Mouse (Mus musculus): ENCODE measurements at regions not wholly inside any gene's neighbourhood (a gene's known extent, or its start where the extent isn't known, plus 50 kb on each side); places are given as distances from the start of the nearest gene placed in this dataset.

GRCm38 (mm10) chr3:29890764-29891163 lies 657.0 kb downstream of the Mecom start:
- DNase-seq (ENCODE audit: low spot score in 2 of 2) = no peak

- DNase-seq (ENCODE audit: low spot score in 2 of 2) = no peak
These were observed 657.5 kb downstream of the Mecom start for GRCm38 (mm10) chr3:29890286-29890685.

- DNase-seq (ENCODE audit: low spot score in 2 of 2) = no peak
These were observed 658.2 kb downstream of the Mecom start for GRCm38 (mm10) chr3:29889638-29890037.

GRCm38 (mm10) chr3:29879966-29880365 lies 667.8 kb downstream of the Mecom start:
- DNase-seq (ENCODE audit: low spot score in 2 of 2) = no peak

GRCm38 (mm10) chr3:29875768-29876167 lies 672.0 kb downstream of the Mecom start:
- no peak for DNase-seq (ENCODE audit: low spot score in 2 of 2)

GRCm38 (mm10) chr3:29862437-29862836 lies 685.4 kb downstream of the Mecom start:
- no peak for DNase-seq (ENCODE audit: low spot score in 2 of 2)

- no peak for DNase-seq (ENCODE audit: low spot score in 2 of 2)
These were observed 695.3 kb downstream of the Mecom start for GRCm38 (mm10) chr3:29852465-29852864.

GRCm38 (mm10) chr3:29835432-29835831 lies 712.4 kb downstream of the Mecom start:
- no peak for DNase-seq (ENCODE audit: low spot score in 2 of 2)

- no peak for DNase-seq (ENCODE audit: low spot score in 2 of 2)
These were observed 712.9 kb downstream of the Mecom start for GRCm38 (mm10) chr3:29834884-29835283.

GRCm38 (mm10) chr3:29831346-29831745 lies 716.5 kb downstream of the Mecom start:
- DNase-seq (ENCODE audit: low spot score in 2 of 2) = no peak

- DNase-seq (ENCODE audit: low spot score in 2 of 2) = no peak
These were observed 725.0 kb downstream of the Mecom start for GRCm38 (mm10) chr3:29822622-29823370.

GRCm38 (mm10) chr3:29816964-29817363 lies 730.8 kb downstream of the Mecom start:
- no peak for DNase-seq (ENCODE audit: low spot score in 2 of 2)

- no peak for DNase-seq (ENCODE audit: low spot score in 2 of 2)
These were observed 731.5 kb downstream of the Egfem1 start for GRCm38 (mm10) chr3:29813276-29813675.

- DNase-seq (ENCODE audit: low spot score in 2 of 2) = peak in 1 of 2 experiments; percentile 7
These were observed 730.8 kb downstream of the Egfem1 start for GRCm38 (mm10) chr3:29812480-29813240.

- DNase-seq (ENCODE audit: low spot score in 2 of 2) = no peak
These were observed 724.2 kb downstream of the Egfem1 start for GRCm38 (mm10) chr3:29806046-29806445.

GRCm38 (mm10) chr3:29803456-29803855 lies 721.6 kb downstream of the Egfem1 start:
- DNase-seq (ENCODE audit: low spot score in 2 of 2) = no peak

- DNase-seq (ENCODE audit: low spot score in 2 of 2) = no peak
These were observed 719.3 kb downstream of the Egfem1 start for GRCm38 (mm10) chr3:29801081-29801480.

GRCm38 (mm10) chr3:29774365-29774764 lies 692.5 kb downstream of the Egfem1 start:
- DNase-seq (ENCODE audit: low spot score in 2 of 2) = no peak

- no peak for DNase-seq (ENCODE audit: low spot score in 2 of 2)
These were observed 689.4 kb downstream of the Egfem1 start for GRCm38 (mm10) chr3:29771194-29771593.

GRCm38 (mm10) chr3:29768592-29768991 lies 686.8 kb downstream of the Egfem1 start:
- no peak for DNase-seq (ENCODE audit: low spot score in 2 of 2)

- DNase-seq (ENCODE audit: low spot score in 2 of 2) = no peak
These were observed 682.2 kb downstream of the Egfem1 start for GRCm38 (mm10) chr3:29764021-29764420.

GRCm38 (mm10) chr3:29757821-29758494 lies 676.1 kb downstream of the Egfem1 start:
- DNase-seq (ENCODE audit: low spot score in 2 of 2) = no peak
